Mouse (Mus musculus) lung, embryonic 16.5 days (tissue): ENCODE results near the gene Atg2b. TPM values are rescaled to one million over a fixed set of nuclear protein-coding genes. Genes with fewer than 3 reads are reported as not detected.

ENCODE experiments used
- ATAC-seq: fragments of 200-750 bp; cut with Nextera tagmentation; 2 replicates; pipeline ENCODE4 v1.8.0; 2017; ENCODE audit warnings: low read depth, mild to moderate bottlenecking, moderate library complexity
- H3K27ac ChIP-seq: fragments of 300-500 bp; sonication (generic); 2 replicates; pipeline ENCODE4 v1.5.1; 2014; ENCODE audit warnings: mild to moderate bottlenecking, control low read depth, low read length
- H3K27me3 ChIP-seq: fragments of 300-500 bp; sonication (generic); 2 replicates; pipeline ENCODE4 v1.6.1; 2014; ENCODE audit warnings: low read depth, low read length, mixed read lengths; ENCODE audit not compliant: control insufficient read depth, insufficient read depth
- H3K36me3 ChIP-seq: fragments of 300-500 bp; sonication (generic); 2 replicates; pipeline ENCODE4 v1.6.1; 2014; ENCODE audit warnings: low read length; ENCODE audit not compliant: control insufficient read depth, insufficient read depth
- H3K4me1 ChIP-seq: fragments of 300-500 bp; sonication (generic); replicated peaks from 2 replicates; pipeline ENCODE4 v1.6.1; 2014; ENCODE audit warnings: low read length, mixed read lengths; ENCODE audit not compliant: control insufficient read depth, insufficient read depth
- H3K4me2 ChIP-seq: fragments of 300-500 bp; sonication (generic); 2 replicates; pipeline ENCODE4 v1.6.1; 2014; ENCODE audit warnings: low read depth, low read length, control low read depth
- H3K4me3 ChIP-seq: fragments of 300-500 bp; sonication (generic); 2 replicates; pipeline ENCODE4 v1.5.1; 2014; ENCODE audit warnings: mild to moderate bottlenecking, low read length, control low read depth
- H3K9ac ChIP-seq: fragments of 300-500 bp; sonication (generic); 2 replicates; pipeline ENCODE4 v1.6.1; 2014; ENCODE audit warnings: low read length, control low read depth
- H3K9me3 ChIP-seq: fragments of 300-500 bp; sonication (generic); 2 replicates; pipeline ENCODE4 v1.6.1; 2016; ENCODE audit warnings: low read length; ENCODE audit not compliant: control insufficient read depth
- WGBS: fragments of 180-500 bp; shearing (Covaris S2); extraction: QIAGEN DNeasy Blood & Tissue Kit; methylation state at CpG from one replicate; pipeline ENCODE4 v1.1.7; 2014; 5-methylcytosine and 5-hydroxymethylcytosine counted together
- polyA plus RNA-seq: library from polyadenylated mRNA; unstranded; fragments of >200 nt; fragmentation: Nextera tagmentation; extraction: Ambion mirVana; gene quantifications from 2 replicates; pipeline ENCODE4 v1.2.1, GENCODE M21; 2015

Gene Atg2b
- polyA plus RNA-seq = 10.6 and 11.1 TPM in 2 replicates

GRCm38 (mm10) chr12:105685001-105685691 is at the start of gene Atg2b:
TSS of gene Atg2b (minus strand) at chr12:105685211.
- under 1% methylated on average over 72 of the region's 73 CpGs for WGBS
- peak; percentile 96 for ATAC-seq

GRCm38 (mm10) chr12:105733370-105734159 is 48.6 kb upstream of the Atg2b start:
- Histone ChIP-seq H3K27ac (no peak overlapping the region), H3K36me3 (no peaks in the 10 kb centered on the region), H3K9ac (no peak overlapping the region), H3K9me3 (no peaks in the 10 kb centered on the region), H3K4me2 (no peak overlapping the region), H3K4me3 (no peak overlapping the region), H3K4me1 (no peaks in the 10 kb centered on the region), H3K27me3 (no peaks in the 10 kb centered on the region)
- ATAC-seq = no peak
- 66% methylated on average over 9 of the region's 9 CpGs for WGBS

More at GRCm38 (mm10) chr12:105685001-105685691, at the start of gene Atg2b:
- Histone ChIP-seq H3K4me3 (peak within 1 kb of the TSS; percentile 99), H3K4me1 (peaks cover 22% of the 10 kb centered on the region), H3K36me3 (0 out of 2 replicates have a peak, but pooled peaks cover 2% of the 10 kb centered on the region), H3K27ac (peak within 1 kb of the TSS; percentile 91), H3K4me2 (peak within 1 kb of the TSS; percentile 92), H3K9ac (peak within 1 kb of the TSS; percentile 93), H3K9me3 (no peaks in the 10 kb centered on the region), H3K27me3 (no peaks in the 10 kb centered on the region)

- H3K27ac ChIP-seq = no peak overlapping the region
- H3K9ac ChIP-seq = no peak overlapping the region
- no peak for ATAC-seq
- no peak overlapping the region for H3K4me2 ChIP-seq
- no peaks in the 10 kb centered on the region for H3K36me3 ChIP-seq
- H3K9me3 ChIP-seq = no peaks in the 10 kb centered on the region
- H3K4me1 ChIP-seq = no peaks in the 10 kb centered on the region
- H3K27me3 ChIP-seq = no peaks in the 10 kb centered on the region
- H3K4me3 ChIP-seq = no peak overlapping the region
- WGBS = 47% methylated on average over 6 of the region's 6 CpGs
These were observed 45.9 kb upstream of the Atg2b start for GRCm38 (mm10) chr12:105730851-105731460.

- no peak overlapping the region for H3K4me2 ChIP-seq
- H3K27me3 ChIP-seq = no peaks in the 10 kb centered on the region
- 31% methylated on average over 8 of the region's 8 CpGs for WGBS
- H3K27ac ChIP-seq = no peak overlapping the region
- ATAC-seq = no peak
- no peaks in the 10 kb centered on the region for H3K36me3 ChIP-seq
- H3K9me3 ChIP-seq = no peaks in the 10 kb centered on the region
- no peak overlapping the region for H3K9ac ChIP-seq
- no peak overlapping the region for H3K4me3 ChIP-seq
- H3K4me1 ChIP-seq = no peaks in the 10 kb centered on the region
These were observed 43.0 kb upstream of the Atg2b start for GRCm38 (mm10) chr12:105727964-105728363.

GRCm38 (mm10) chr12:105727268-105727667 is 42.3 kb upstream of the Atg2b start:
- H3K4me2 ChIP-seq = no peak overlapping the region
- H3K27ac ChIP-seq = no peak overlapping the region
- no peaks in the 10 kb centered on the region for H3K4me1 ChIP-seq
- no peak for ATAC-seq
- H3K9ac ChIP-seq = no peak overlapping the region
- H3K4me3 ChIP-seq = no peak overlapping the region
- no peaks in the 10 kb centered on the region for H3K27me3 ChIP-seq
- H3K9me3 ChIP-seq = no peaks in the 10 kb centered on the region
- H3K36me3 ChIP-seq = no peaks in the 10 kb centered on the region
- 82% methylated on average over 3 of the region's 3 CpGs for WGBS

GRCm38 (mm10) chr12:105725736-105726135 is 40.7 kb upstream of the Atg2b start:
- H3K4me2 ChIP-seq = no peak overlapping the region
- ATAC-seq = no peak
- WGBS = 72% methylated on average over 13 of the region's 13 CpGs
- H3K9me3 ChIP-seq = no peaks in the 10 kb centered on the region
- H3K4me3 ChIP-seq = no peak overlapping the region
- no peaks in the 10 kb centered on the region for H3K36me3 ChIP-seq
- no peak overlapping the region for H3K27ac ChIP-seq
- H3K9ac ChIP-seq = no peak overlapping the region
- no peaks in the 10 kb centered on the region for H3K4me1 ChIP-seq
- no peaks in the 10 kb centered on the region for H3K27me3 ChIP-seq

GRCm38 (mm10) chr12:105724616-105725015 is 39.6 kb upstream of the Atg2b start:
- Histone ChIP-seq H3K4me1 (no peaks in the 10 kb centered on the region), H3K9me3 (no peaks in the 10 kb centered on the region), H3K9ac (no peak overlapping the region), H3K27ac (no peak overlapping the region), H3K4me2 (no peak overlapping the region), H3K4me3 (no peak overlapping the region), H3K27me3 (no peaks in the 10 kb centered on the region), H3K36me3 (no peaks in the 10 kb centered on the region)
- WGBS = 53% methylated on average over 1 of the region's 1 CpGs
- ATAC-seq = no peak

GRCm38 (mm10) chr12:105722657-105723056 is 37.6 kb upstream of the Atg2b start:
- WGBS = 4% methylated on average over 5 of the region's 5 CpGs
- Histone ChIP-seq H3K36me3 (no peaks in the 10 kb centered on the region), H3K4me2 (no peak overlapping the region), H3K4me3 (no peak overlapping the region), H3K9ac (no peak overlapping the region), H3K4me1 (no peaks in the 10 kb centered on the region), H3K27ac (no peak overlapping the region), H3K9me3 (no peaks in the 10 kb centered on the region), H3K27me3 (no peaks in the 10 kb centered on the region)
- peak; percentile 51; the same call in 1 of the 2 replicates for ATAC-seq
